Mouse (Mus musculus) T-cell, adult 2 months (primary cell): Measurements from ENCODE around the gene Ghr.

ENCODE experiments used
- DNase-seq: peaks from one replicate; pipeline ENCODE4 v3.0.0; 2022; ENCODE audit warnings: low spot score

Ghr gene

GRCm38 (mm10) chr15:3445285-3445909, 137.9 kb downstream of the Ghr start:
- DNase-seq = no peak

GRCm38 (mm10) chr15:3444448-3445020, 138.8 kb downstream of the Ghr start:
- DNase-seq = no peak

- no peak for DNase-seq
These were observed 141.6 kb downstream of the Ghr start for GRCm38 (mm10) chr15:3441506-3442286.

GRCm38 (mm10) chr15:3437381-3437780, 145.9 kb downstream of the Ghr start:
- DNase-seq = no peak

- DNase-seq = no peak
These were observed 147.7 kb downstream of the Ghr start for GRCm38 (mm10) chr15:3435637-3436036.

- no peak for DNase-seq
These were observed 148.8 kb downstream of the Ghr start for GRCm38 (mm10) chr15:3434461-3434860.

- DNase-seq = no peak
These were observed 150.0 kb downstream of the Ghr start for GRCm38 (mm10) chr15:3433281-3433680.

- no peak for DNase-seq
These were observed 150.5 kb downstream of the Ghr start for GRCm38 (mm10) chr15:3432823-3433222.

- DNase-seq = no peak
These were observed 153.9 kb downstream of the Ghr start for GRCm38 (mm10) chr15:3429417-3429816.

- no peak for DNase-seq
These were observed 154.3 kb downstream of the Ghr start for GRCm38 (mm10) chr15:3429001-3429400.

- no peak for DNase-seq
These were observed 156.9 kb downstream of the Ghr start for GRCm38 (mm10) chr15:3426401-3426800.

GRCm38 (mm10) chr15:3423177-3423576, 160.1 kb downstream of the Ghr start:
- no peak for DNase-seq

GRCm38 (mm10) chr15:3417699-3418098, 165.6 kb downstream of the Ghr start:
- DNase-seq = no peak

- no peak for DNase-seq
These were observed 170.2 kb downstream of the Ghr start for GRCm38 (mm10) chr15:3413103-3413502.

- DNase-seq = no peak
These were observed 174.8 kb downstream of the Ghr start for GRCm38 (mm10) chr15:3408478-3408877.

GRCm38 (mm10) chr15:3399196-3399595, 184.1 kb downstream of the Ghr start:
- DNase-seq = no peak

- DNase-seq = no peak
These were observed 185.8 kb downstream of the Ghr start for GRCm38 (mm10) chr15:3397369-3398100.

GRCm38 (mm10) chr15:3396149-3396548, 187.1 kb downstream of the Ghr start:
- no peak for DNase-seq

GRCm38 (mm10) chr15:3395700-3396099, 187.6 kb downstream of the Ghr start:
- DNase-seq = no peak

GRCm38 (mm10) chr15:3390722-3391121, 192.6 kb downstream of the Ghr start:
- no peak for DNase-seq

- DNase-seq = no peak
These were observed 194.3 kb downstream of the Ghr start for GRCm38 (mm10) chr15:3389011-3389410.

GRCm38 (mm10) chr15:3388485-3388884, 194.8 kb downstream of the Ghr start:
- DNase-seq = no peak

GRCm38 (mm10) chr15:3383788-3384187, 199.5 kb downstream of the Ghr start:
- no peak for DNase-seq
